Mouse (Mus musculus): Measurements from ENCODE around the gene Prcp.
"Not testable (repeated sequence)": the region's sequence is repeated elsewhere in the genome, so short reads cannot be mapped to it uniquely, and the experiment has no call there.

The Prcp gene

DNA sequence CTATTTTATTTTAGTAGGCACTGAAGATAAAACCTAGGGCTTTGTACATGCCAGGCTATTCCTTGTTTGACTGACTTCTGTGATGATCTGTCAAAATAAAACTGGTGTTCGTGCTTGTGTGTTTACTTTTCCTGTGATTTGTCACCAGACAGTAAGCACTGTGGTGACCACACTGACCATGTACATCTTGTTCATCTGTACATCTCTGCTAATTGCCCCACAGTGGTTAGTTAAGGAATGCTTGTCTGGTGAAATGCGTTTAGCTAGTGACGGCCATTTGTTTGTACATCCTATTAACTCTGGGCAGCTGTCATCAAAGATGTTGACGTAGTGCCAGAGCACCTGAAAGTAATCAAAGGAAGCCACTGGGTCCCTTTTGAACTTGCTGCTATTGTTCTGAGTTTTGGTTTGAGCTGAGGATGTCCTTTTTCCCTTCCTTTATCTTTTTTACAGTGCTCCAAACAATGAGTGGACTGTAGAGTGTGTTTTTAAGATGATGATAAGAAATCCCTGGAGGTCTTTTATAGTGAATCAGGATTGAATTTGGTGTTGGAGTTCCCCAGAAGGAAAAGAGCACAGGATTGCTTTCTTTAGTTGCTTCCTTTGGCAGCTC is 16.5 kb downstream of the Prcp start:
- DNase-seq: no peak

DNA sequence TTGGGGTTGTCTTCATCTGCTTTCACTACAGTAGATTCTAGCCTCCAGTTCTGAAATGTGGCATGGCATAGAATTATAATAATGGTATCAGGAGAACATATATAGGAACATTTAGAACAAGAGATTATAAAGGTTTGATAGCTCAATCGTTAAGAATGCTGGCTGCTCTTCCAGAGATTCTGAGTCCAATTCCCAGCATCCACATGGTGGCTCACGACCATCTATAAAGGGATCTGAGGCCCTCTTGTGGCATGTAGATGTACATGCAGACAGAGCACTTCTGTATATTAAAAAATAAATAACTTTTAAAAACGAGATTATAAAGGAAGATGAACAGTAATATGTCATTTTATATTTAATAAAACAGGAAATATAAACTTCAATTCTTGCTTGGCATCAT is 19.2 kb downstream of the Prcp start:
- no peak for DNase-seq

DNA sequence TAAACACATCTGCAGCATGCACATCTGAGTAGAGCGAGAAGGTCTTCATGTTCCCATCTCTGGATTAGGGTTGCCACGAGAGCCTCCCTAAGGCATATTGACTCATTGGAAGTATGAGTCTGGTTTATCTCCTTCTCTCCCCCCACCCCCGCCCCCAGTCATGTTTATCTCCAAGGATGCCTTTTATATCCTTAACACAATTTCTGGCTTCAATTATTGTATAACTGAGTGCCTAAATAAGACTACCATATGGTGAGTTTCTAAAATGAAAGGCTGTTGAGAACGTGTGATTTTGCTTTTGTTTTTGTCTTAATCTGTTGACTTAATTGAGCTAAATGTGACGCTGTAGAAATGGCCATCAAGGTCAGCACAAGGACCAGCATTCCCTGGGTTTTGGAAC is 21.8 kb downstream of the Prcp start:
- DNase-seq: no peak

DNA sequence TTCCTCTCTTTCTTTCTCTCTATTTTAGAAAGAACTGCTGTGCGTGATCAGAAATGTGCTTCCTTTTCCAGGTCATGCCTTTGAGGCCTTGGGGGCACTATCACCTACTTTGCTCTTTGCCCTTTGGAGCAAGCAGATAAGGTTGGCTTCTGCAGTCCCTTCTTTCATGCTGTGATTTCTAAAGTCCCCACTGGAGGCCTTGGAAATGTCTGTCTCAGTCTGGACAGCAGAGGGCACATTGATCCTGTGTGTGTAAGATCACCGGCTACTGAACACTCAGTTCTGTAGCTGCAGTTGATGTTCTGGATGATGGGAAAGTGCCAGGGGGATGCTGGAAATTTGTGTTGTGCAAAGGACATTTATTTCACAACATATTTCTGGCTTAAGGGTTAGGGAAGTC is 22.8 kb downstream of the Prcp start:
- peak; percentile 25 to 28 for DNase-seq

DNA sequence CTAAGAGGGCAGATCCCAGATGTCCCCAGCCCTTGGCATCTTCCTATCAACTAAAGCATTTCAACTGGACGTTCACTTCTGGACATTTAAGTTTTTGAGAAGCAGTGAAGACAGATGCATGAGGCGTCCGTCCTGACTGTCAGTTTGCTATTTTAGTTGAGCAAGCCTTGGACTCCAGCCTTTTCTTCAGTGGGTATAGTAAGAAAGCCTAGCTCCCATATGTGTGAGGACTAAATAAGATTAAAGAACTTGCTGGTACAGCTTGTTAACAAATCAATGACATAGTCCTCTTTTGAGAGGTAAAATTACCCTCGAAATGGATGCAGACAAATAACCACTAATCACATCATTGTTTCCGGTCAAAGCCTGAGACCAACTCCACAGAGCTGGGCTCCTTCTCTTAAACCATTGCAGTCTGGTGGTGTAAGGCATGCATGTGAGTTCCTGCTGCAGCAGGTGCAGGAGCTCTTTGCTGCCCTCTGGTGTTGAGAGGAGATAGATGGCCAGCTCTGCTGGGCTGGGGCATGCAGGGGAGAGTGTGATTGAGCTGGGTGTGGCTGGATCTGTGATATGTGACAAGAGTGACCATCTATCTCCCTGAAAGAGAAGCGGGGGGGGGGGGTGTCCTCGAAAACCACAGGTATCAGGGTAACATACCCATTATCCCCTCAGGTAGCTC is 29.2 kb downstream of the Prcp start:
- DNase-seq: peak; percentile 81 to 83

DNA sequence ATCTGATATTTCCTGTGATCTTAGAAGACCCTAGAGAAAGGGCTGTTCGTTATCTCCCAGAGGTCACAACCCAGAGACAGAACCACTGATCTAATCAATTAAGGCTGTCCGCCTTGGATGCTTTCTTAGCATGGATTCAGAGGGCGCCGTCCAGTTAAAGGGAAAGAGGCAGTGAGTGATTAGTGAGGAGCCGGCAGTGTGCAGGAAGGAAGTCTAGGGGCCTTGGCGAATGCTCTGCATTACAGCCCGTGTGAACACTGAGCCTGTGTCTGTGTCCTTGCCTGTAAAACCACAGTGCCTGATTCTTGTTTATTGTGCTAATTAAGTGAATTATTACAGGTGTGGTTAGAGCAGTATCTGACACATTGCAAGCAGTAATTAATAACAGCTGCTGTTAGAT is 30.0 kb downstream of the Prcp start:
- not testable (repeated sequence) for DNase-seq

DNA sequence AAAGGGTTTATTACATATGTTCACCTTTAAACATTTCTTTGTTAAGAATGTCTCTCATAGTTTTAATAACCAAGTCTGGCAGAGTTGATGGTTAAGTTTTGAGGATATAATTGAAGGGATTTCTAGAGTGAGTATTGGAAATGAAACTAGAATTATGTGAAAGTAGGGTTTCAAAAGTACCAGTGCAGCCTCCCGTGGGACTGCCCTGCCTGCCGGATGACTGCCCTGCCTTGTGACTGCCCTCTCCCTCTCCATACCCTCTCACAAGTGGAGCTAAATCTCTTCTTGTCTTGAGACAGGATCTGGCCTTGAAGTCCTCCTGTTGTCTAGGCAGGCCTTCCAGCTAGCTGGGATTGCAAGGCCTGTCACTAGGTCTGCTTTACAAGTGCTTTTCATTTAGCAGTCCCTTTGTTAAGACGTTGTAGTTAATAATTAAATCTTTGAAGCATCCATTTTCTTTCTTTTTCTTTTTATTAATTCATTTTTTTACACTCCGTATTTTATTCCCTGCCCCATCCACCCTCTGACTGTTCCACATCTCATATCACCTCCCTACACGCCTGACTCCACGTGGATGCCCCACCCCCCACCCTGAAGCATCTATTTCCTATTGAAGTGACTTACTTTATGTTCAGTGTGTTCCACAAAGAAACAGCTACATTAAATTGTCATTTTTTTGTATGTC is 46.0 kb downstream of the Prcp start:
- DNase-seq: no peak

DNA sequence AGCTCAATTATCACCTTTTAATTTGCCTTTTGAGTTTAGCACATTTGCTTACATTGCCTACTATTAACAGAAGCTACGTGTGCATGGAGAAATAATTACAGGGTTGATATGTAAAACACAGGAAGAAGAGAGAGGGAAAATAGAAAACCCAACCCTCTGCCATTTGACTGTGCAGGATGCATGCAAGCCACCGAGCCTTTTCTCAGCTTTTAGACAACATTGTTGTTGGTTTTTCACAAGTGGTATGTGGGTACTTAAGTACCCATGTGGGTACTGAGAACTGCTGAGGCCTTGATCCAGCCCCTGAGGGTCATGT is 46.5 kb downstream of the Prcp start:
- DNase-seq: no peak

DNA sequence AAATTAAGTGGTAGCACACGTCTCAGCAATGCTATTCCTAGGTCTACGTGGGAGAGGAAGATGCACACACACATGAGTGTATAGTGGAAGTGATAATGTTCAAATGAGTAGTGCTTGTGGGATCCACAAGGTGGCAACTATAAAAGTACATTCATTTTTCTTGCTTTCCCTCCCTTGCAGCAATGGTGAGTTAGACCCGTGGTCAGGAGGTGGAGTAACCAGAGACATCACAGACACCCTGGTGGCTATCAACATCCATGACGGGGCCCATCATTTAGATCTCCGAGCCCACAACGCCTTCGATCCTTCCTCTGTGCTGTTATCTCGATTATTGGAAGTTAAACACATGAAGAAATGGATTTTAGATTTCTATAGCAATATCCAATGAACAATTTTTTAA is 58.5 kb downstream of the Prcp start:
- no peak for DNase-seq

DNA sequence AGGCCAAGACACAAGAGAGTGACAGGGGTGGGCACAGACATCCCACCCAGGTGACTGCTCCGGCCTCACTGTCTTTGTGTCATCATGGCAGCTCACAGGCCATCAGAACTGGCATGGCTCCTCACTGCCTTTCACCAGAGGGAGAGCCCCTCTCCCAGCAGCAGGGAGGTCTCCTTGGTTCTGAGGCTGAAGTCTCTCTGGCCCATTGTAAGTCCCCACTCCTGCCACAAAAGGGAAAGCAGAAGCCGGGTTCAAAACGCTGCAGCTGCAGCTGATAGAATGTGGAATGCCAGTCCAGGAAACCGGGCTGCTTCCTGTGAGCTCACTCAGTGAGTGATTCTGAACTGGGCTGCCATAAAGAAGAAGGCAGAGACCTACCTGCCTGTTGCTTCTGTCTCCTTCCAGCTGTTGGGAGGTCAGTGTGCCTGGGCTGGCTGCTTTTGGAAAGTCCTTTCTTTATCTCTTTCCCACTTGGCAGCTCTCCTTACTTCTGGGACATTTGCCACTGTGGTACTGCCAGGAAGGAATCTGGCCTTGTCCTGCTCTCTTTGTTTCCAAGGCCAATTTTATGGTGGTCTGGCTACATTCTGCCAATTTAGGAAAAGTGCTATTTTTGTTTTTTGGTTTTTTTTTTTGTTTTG is 59.2 kb downstream of the Prcp start:
- DNase-seq: peak; percentile 57 to 63

DNA sequence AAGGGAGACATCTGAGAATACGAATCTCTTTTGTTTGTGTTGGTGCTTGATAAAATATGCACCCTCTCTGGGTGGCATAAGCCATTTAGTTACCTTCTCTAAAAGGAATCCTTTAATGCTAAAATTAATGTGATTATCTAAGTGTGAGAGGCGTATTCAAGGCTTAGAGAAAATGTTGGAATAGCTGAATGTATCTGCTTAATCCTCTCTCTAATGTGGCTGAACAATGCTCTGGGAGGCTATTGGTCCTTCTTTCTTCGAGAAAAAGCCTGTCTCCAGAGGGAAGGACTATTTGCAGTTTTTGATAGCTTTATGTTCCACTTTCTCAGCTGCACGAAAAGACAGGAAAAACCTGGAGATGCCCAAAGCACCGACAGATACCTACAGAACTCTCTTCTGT is 62.5 kb downstream of the Prcp start:
- no peak for DNase-seq

DNA sequence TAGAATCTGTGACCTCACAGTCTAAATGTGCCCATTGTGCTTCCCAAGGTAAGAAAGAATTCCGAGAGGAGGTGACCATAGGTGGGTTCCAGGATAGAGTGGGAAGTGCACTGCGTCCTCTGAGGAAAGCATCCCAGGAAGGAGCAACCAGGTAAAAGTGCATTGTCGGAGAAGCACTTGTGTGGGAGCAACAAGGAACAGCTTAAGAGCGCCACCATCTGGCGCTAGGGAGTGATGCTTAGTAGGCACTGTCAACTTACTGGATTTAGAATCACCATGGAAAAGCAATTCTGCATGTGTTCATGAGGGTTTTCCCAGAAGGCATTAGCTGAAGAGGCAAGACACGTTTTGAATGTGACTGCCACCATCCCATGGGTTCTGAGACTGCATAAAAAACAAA is 63.7 kb downstream of the Prcp start:
- peak; percentile 15 to 50 for DNase-seq

DNA sequence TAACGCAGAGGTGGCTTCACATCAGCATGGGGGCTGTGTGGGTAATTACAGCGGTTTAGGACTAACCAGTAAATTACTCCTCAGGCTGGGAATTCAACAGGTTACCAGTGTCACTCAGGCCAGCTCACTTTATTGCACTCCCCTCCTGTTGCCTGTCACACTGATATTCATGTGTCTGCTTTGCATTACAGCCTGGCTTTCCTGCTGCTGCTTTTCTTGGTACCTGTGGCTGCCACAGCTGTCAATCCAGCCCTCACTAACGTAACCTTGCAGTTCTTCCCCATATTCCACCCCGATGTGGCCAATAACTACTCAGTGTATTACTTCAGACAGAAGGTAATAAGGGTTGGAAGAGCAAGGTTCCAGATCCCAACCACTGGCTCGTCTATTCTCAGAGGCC is 65.5 kb downstream of the Prcp start:
- no peak for DNase-seq

DNA sequence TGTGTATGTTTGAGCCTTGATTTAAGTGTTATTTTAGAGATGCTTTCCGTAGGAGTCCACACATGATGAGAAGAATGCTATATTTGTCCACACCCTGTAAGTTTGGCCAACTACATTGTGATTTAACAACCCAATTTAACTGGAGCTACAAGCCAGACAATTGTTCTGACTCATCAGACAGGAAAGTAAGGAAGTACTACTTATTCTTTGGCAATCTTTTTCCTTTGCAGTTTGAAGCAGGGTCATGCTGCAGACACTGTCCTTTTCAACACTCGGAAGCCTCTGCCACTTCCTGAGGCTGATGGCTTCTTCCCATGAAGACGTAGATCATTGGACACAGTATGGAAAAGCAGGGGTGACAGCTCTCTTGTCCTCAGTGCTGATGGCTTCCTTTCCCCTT is 76.5 kb downstream of the Prcp start:
- no peak for DNase-seq

DNA sequence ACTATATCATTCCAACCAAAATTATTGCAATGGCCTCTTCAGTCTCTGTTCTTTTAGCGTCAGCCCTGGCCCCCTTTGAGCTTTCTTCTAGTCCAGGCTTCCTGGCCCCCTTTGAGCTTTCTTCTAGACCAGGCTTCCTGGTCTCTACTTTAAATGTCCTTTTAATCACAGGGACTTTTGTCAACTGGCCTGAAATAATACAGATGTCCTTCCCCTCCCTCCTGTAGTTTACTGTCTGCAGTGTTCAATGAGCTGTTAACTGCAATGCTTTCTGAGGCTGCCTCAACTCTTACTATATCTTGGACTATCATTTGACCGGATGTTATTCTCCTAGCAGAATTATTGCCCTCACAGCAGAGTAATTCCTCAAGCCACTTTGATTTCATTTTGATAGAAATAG is 77.9 kb downstream of the Prcp start:
- no peak for DNase-seq

DNA sequence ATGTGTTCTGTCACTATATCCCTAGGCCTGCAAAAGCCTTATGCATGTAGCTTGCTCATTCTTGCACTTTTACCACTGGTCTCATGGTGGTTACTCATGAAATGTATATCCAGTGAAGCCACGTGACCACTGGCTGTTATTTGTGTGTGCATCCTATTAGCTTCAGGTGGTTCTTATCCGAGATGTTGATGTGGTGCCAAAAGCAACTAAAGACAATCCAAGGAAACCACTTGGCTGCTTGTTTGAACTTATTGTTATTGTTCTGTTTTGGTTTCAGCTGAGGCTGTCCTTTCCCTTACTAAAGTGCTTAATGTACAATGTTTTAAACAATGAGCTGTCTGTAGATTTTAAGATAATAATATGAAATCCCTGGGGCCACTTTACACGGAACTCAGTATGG is 85.5 kb downstream of the Prcp start:
- no peak for DNase-seq

DNA sequence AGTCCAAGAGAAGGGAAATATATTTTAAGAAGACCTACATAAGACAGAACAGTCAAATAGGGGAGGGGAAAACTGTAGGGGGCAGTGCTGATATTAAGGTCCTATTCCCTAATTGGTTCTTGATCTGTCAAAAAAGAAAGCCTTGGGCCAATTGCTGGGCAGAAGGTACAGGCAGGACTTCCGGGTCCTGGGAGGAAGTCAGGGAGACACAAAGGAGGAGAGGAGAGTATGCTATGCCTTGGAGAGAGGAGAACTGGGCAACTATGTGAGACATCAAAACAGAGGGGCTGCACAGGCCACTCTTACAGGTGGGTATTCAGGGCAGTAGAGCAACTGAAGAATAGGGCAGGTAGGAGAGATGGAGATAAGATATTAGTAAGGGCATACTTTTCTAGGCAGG is 87.6 kb downstream of the Prcp start:
- no peak for DNase-seq

DNA sequence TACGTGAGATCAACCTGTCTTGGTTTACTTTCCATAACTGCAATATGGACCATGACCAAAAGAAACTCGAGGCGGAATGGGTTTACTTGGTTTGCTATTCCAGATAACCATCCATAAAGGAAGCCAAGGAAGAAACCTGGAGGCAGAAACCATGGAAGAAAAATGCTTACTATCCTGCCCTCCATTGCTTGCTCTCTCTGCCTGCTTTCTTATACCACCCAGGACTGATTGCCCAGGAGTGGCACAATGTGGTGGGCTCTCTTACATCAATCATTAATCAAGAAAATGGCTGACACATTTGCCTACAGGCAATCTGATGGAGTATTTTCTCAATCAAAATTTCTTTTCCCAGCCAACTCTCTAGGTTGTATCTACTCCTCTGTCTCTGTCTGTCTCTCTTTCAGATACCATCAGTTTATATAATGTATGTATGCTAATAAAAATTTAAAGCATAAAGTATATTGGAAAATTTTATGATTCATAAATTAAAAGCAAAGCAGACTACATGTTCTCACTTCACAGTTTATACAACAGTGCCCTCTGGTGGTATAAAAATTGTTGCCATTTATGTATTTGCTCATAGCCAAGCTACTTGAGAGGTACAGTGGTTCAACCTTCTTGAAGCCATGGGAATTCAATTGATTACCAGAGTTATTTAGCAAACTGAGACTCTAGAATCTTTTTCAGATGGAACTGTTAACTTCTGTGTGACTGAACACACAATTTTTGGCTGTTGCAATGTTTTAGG is 90.7 kb downstream of the Prcp start:
- DNase-seq: peak; percentile 58 to 83

DNA sequence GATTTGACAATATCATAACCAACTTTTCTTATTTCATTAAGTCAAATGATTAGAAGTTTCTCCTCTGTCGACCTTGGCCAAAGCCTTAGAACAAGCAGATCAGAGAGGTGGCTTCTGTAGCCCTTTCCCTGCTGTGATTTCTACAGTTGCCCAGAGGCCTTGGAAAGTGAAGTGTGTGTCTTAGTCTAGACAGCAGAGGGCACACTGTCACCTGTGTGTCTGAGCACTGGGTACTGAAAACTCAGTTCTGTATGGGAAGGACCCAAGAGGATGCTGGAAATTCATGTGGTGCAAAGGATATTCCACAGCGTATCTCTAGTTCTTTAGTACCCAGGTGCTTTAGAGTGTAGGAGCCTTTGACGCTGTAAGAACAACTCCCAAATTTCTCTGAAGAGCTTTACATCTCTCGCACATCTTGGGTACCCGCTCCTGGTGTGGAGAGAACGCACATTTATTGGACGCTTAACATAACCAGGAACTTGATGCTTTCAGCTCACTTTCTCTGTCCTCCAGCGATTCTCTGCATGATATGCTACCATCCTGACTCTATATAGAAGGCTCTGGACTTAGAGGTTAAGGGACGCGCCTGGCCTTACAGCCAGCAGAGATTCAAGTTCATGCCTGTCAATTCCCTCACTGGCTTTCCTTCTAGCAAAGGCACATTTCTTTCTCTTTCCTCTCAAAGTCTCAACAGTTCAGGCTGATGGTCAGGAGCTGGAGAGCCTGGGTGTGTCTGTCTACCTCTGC is 93.3 kb downstream of the Prcp start:
- DNase-seq: peak; percentile 62 to 67

DNA sequence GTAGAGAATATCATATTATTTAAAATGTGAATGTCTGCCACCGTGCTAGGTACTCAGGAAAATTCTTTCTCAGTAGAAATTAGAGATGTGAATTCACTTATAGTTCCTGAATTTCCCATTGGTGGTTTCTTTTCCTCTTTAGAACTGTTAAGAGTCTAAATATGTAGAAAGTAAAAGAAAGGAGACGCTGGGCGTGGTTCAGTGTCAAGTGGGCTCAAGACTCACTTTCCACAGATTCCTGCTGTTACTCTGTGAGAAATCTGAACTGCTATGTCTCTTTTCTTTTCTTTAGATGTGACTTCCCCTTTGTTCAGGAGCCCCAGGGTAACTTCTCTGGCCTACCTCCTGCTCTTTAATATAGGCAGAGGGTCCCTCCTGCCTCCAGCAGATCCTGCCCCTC is 103.2 kb downstream of the Prcp start:
- DNase-seq: no peak

DNA sequence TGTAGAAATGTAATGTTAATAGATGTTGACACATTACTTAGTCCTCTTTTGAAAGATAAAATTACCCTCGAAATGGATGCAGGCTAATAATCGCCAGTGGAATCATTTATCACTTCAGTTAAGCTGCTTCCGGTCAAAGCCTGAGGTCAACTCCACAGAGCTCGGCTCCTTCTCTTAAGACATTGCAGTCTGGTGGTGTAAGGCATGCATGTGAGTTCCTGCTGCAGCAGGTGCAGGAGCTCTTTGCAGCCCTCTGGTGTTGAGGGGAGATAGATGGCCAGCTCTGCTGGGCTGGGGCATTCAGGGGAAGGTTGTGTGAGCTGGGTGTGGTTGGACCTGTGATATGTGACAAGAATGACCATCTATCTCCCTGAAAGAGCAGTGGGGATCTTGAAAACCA is 104.0 kb downstream of the Prcp start:
- DNase-seq: no peak

DNA sequence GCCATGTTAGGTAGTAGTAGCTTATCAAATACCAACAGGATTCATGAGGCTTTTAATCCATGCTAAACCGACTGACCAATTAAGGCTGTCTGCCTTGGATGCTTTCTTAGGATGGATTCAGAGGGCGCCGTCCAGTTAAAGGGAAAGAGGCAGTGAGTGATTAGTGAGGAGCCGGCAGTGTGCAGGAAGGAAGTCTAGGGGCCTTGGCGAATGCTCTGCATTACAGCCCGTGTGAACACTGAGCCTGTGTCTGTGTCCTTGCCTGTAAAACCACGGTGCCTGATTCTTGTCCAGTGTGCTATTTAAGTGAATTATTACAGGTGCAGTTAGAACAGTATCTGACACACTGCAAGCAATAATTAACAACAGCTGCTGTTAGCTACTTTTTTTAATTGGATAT is 104.5 kb downstream of the Prcp start:
- DNase-seq: not testable (repeated sequence)

DNA sequence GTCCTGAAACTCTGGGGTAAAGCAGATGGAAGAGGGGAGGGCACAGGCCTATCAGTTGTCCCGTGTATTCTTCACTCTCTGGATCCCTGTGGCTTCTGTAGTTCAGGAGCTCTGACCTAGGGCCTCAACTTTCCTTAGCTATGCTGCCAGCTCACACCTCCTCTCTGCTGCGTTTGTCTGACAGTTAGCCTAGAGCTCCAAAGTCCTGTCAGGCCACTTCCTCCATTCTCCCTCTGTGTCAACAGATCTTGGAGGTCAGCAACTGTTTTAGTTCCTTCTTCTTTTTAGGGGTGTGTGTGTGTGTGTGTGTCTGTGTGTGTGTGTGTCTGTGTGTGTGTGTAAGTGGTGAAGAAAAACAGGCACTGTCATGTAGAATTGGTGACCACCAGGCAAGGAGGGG is 106.5 kb downstream of the Prcp start:
- no peak for DNase-seq

All from cerebellum, postnatal 14 days (tissue).